Mouse (Mus musculus): ENCODE measurements around the gene Frem1.

DNA sequence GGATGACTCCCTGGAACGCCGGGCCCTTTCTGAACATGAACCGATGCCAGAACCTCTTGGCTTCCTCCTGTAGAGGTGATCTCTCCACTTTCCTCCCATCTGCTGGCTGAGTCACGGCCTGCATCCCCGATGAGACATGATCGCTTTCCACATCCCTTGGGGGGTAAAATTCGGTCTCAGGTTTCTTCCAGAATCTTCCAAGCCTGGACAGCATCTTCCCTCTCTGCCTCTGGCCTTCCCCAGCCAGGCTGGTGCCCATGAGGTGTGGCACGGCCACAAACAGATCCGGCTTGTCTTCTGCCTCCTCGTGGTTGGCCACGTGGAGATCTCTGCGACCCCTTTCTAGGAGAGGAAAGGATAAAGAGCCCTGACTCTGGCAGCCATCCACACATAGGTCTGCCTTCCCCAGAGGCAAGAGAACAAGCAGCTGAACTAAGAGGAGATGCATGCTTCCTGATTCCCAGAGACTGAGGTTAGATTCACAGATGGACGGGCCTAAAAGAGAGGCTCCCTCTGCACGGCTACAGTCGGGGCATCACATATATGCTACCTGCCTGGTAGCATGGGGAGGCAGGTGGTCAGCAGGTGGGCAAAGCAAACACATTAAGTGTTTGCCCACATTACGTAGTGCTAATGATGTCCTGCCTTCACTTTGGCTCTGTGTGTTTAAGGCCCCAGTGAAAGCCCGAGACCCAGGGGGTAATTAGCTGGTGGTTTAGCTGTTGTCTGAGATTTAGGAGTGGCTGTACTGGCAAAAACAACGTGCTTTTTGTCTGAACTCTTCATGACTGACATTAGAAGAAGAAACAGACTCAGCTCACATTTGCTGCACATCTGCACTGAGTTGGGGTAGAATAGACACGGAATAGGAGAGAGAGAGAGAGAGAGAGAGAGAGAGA, 167.3 kb downstream of the Frem1 start, which contains the start of gene Cer1:
- TF ChIP-seq CTCF (IDR thresholded peaks at IDR 0.05; ENCODE audit: extremely low read depth, insufficient read depth, low read length) (no peak), POLR2A (IDR thresholded peaks at IDR 0.05; ENCODE audit: extremely low read depth, insufficient read depth, low read length) (no peak)
